Mouse (Mus musculus): ENCODE measurements around the gene Wipi2.

The Wipi2 gene

DNA sequence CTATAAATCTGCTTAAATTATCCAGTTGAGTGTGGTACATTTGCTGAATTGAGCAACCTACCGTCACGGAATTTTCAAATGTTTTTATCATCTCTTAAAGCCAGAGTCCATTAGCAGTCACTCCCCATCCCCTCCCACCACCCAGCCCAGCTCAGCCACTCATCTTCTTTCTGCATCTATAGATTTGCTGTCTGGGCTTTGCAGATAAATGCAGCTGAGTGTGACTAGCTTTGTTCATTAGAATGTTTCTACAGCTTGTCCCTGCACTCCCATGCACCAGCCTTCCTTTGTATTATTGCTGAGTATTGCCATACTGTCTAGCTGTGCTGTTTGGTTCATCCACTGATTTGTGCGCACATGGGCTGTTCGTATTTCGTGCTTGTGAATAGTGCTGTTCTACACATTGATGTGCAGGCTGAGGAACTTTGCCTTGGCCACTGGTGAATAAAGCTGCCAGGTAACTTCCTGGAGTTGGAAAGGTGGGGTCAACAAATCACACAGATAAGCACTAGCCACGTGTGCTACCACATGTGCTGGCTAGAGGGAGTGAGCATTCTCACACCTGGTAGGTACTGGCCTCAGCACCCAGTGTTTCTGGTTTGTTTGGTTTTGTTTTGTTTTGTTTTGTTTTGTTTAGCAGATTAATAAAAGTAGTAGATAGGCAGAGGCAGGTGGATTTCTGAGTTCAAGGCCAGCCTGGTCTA lies 23.4 kb downstream of the Wipi2 start:
- Histone ChIP-seq H3K36me3 (ENCODE audit: control insufficient read depth, insufficient read depth, low read length, poor library complexity, severe bottlenecking) (peaks cover 2% of the 10 kb centered on the region; the same call in 1 of the 2 replicates), H3K27me3 (ENCODE audit: control insufficient read depth, insufficient read depth, low read length, poor library complexity, severe bottlenecking) (no peaks in the 10 kb centered on the region)
- no peak for DNase-seq (ENCODE audit: low read depth, low spot score)

- Histone ChIP-seq H3K27me3 (ENCODE audit: control insufficient read depth, insufficient read depth, low read length, poor library complexity, severe bottlenecking) (no peaks in the 10 kb centered on the region), H3K36me3 (ENCODE audit: control insufficient read depth, insufficient read depth, low read length, poor library complexity, severe bottlenecking) (peaks cover 2% of the 10 kb centered on the region; the same call in 1 of the 2 replicates)
- no peak for DNase-seq (ENCODE audit: low read depth, low spot score)
Observed at GRCm38 (mm10) chr5:142652266-142652665, 24.8 kb downstream of the Wipi2 start.

GRCm38 (mm10) chr5:142660656-142661434 lies 33.3 kb downstream of the Wipi2 start:
- no peak for DNase-seq (ENCODE audit: low read depth, low spot score)
- no peaks in the 10 kb centered on the region for H3K27me3 ChIP-seq (ENCODE audit: control insufficient read depth, insufficient read depth, low read length, poor library complexity, severe bottlenecking)
- H3K36me3 ChIP-seq (ENCODE audit: control insufficient read depth, insufficient read depth, low read length, poor library complexity, severe bottlenecking): peaks cover 8% of the 10 kb centered on the region

DNA sequence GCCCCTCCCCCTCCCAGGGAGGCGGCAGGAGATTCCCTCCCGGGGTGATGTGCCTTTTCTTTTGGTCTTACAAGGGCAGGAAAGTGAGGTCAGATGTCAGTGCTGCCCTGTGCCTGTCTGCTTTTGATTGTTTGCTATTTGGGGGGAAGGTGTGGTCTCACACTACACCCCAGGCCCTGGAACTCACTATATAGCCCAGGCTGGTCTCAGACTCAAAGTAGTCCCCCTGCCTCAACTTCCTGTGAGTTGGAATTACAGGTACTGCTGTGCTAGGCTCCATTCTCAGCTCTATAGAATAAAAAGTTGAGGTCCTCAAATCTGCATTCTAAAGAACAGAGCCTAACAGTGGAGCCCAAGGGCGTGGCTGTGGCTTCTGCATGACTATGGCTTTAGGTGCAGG lies 40.4 kb downstream of the Wipi2 start:
- no peaks in the 10 kb centered on the region for H3K27me3 ChIP-seq (ENCODE audit: control insufficient read depth, insufficient read depth, low read length, poor library complexity, severe bottlenecking)

GRCm38 (mm10) chr5:142668556-142669263 lies 41.2 kb downstream of the Wipi2 start:
- Histone ChIP-seq H3K36me3 (ENCODE audit: control insufficient read depth, insufficient read depth, low read length, poor library complexity, severe bottlenecking) (peaks cover 3% of the 10 kb centered on the region), H3K27me3 (ENCODE audit: control insufficient read depth, insufficient read depth, low read length, poor library complexity, severe bottlenecking) (no peaks in the 10 kb centered on the region)
- DNase-seq (ENCODE audit: low read depth, low spot score): no peak

More for the DNA sequence above, 40.4 kb downstream of the Wipi2 start:
- no peak for DNase-seq (ENCODE audit: low read depth, low spot score)
- peaks cover 3% of the 10 kb centered on the region for H3K36me3 ChIP-seq (ENCODE audit: control insufficient read depth, insufficient read depth, low read length, poor library complexity, severe bottlenecking)

- no peak for DNase-seq (ENCODE audit: low read depth, low spot score)
- Histone ChIP-seq H3K27me3 (ENCODE audit: control insufficient read depth, insufficient read depth, low read length, poor library complexity, severe bottlenecking) (no peaks in the 10 kb centered on the region), H3K36me3 (ENCODE audit: control insufficient read depth, insufficient read depth, low read length, poor library complexity, severe bottlenecking) (peaks cover 3% of the 10 kb centered on the region)
Observed at GRCm38 (mm10) chr5:142669726-142670125, 42.2 kb downstream of the Wipi2 start.

DNA sequence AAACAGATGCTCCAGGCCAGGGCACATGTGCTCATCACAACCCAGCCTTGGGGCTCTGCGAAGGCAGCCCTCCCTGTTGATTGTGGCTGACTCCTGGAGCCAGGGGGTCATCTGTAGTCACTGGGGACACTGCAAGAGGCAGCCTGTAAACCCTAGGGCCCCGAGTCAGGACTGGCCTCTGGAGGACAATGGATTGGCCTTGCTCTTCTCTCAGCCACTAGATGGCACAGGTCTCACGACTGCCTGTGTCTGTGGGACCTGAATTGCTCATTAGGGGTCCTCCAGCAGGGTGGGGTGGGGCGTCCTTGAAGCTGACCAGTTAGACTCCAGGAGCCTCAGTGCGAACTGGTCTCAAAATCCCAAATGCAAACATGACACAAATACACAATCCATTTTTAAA lies 45.6 kb downstream of the Wipi2 start:
- no peak for DNase-seq (ENCODE audit: low read depth, low spot score)
- Histone ChIP-seq H3K36me3 (ENCODE audit: control insufficient read depth, insufficient read depth, low read length, poor library complexity, severe bottlenecking) (no peaks in the 10 kb centered on the region), H3K27me3 (ENCODE audit: control insufficient read depth, insufficient read depth, low read length, poor library complexity, severe bottlenecking) (no peaks in the 10 kb centered on the region)

GRCm38 (mm10) chr5:142678141-142678571 lies 50.7 kb downstream of the Wipi2 start:
- Histone ChIP-seq H3K27me3 (ENCODE audit: control insufficient read depth, insufficient read depth, low read length, poor library complexity, severe bottlenecking) (no peaks in the 10 kb centered on the region), H3K36me3 (ENCODE audit: control insufficient read depth, insufficient read depth, low read length, poor library complexity, severe bottlenecking) (no peaks in the 10 kb centered on the region; the same call in 1 of the 2 replicates)
- no peak for DNase-seq (ENCODE audit: low read depth, low spot score)

GRCm38 (mm10) chr5:142679065-142679464 lies 51.6 kb downstream of the Wipi2 start:
- DNase-seq (ENCODE audit: low read depth, low spot score): no peak
- Histone ChIP-seq H3K36me3 (ENCODE audit: control insufficient read depth, insufficient read depth, low read length, poor library complexity, severe bottlenecking) (no peaks in the 10 kb centered on the region; the same call in 1 of the 2 replicates), H3K27me3 (ENCODE audit: control insufficient read depth, insufficient read depth, low read length, poor library complexity, severe bottlenecking) (no peaks in the 10 kb centered on the region)

DNA sequence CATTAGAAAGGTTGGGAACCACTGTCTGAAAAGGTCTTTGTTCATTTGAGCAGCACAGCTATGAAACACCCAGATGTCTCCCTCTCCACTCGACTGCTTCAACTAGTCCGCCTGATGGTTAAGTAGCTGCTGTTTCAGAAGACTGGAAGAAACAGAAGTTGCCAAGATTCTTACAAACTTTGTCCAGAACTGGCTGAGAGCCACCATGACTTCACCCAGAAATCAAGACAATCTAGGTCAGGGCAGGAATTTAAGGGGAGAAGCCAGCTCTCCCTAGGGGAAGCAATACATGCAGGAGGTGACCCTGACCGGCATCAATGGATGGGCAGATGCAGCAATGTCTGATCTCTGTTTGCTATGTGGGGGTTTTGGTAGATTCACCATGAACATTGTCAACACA lies 54.4 kb downstream of the Wipi2 start:
- DNase-seq (ENCODE audit: low read depth, low spot score): no peak
- no peaks in the 10 kb centered on the region; the same call in 1 of the 2 replicates for H3K36me3 ChIP-seq (ENCODE audit: control insufficient read depth, insufficient read depth, low read length, poor library complexity, severe bottlenecking)

DNA sequence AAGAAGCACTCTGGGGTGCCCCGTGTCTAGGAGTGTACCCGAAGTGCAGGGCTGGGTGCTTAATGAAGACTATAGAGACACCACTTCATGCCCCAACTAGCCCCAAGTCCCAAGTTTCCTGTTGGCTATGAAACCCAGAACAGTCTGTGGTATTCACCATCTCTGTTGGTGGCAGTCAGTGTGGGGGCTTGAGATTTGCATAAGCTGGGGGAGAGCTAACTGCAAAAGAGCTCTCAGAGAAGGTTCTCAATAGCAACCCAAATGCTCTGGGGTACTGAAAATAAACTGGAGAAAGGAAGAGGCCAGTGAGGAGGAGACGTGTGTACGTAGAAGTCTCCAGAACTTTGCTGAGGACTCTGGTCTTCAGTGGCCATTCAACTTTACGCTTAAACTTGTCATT lies 55.0 kb downstream of the Wipi2 start:
- no peaks in the 10 kb centered on the region; the same call in 1 of the 2 replicates for H3K36me3 ChIP-seq (ENCODE audit: control insufficient read depth, insufficient read depth, low read length, poor library complexity, severe bottlenecking)
- no peak for DNase-seq (ENCODE audit: low read depth, low spot score)
- no peaks in the 10 kb centered on the region for H3K27me3 ChIP-seq (ENCODE audit: control insufficient read depth, insufficient read depth, low read length, poor library complexity, severe bottlenecking)

More for the DNA sequence above, 54.4 kb downstream of the Wipi2 start:
- no peaks in the 10 kb centered on the region for H3K27me3 ChIP-seq (ENCODE audit: control insufficient read depth, insufficient read depth, low read length, poor library complexity, severe bottlenecking)

- no peaks in the 10 kb centered on the region for H3K36me3 ChIP-seq (ENCODE audit: control insufficient read depth, insufficient read depth, low read length, poor library complexity, severe bottlenecking)
- H3K27me3 ChIP-seq (ENCODE audit: control insufficient read depth, insufficient read depth, low read length, poor library complexity, severe bottlenecking): no peaks in the 10 kb centered on the region
- no peak for DNase-seq (ENCODE audit: low read depth, low spot score)
Observed at GRCm38 (mm10) chr5:142688866-142689265, 61.4 kb downstream of the Wipi2 start.

DNA sequence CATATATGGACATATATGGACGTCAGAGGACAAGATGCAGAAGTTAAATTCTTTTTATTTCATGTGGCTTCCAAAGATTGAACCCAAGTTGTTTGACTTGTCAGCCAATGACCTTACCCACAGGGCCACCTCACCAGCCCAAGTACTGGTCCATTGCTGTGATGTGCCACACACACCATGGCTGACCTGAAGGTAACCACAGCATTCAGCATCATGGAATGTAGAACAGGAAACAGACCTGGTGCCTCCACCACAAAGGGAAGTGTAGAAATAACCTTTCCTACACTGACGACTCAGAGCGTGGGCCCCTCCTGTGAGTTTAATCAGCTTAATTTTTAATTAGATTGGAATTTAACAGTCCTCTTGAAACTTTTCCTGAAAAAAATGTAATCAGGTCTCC lies 62.8 kb downstream of the Wipi2 start:
- no peak for DNase-seq (ENCODE audit: low read depth, low spot score)
- no peaks in the 10 kb centered on the region for H3K36me3 ChIP-seq (ENCODE audit: control insufficient read depth, insufficient read depth, low read length, poor library complexity, severe bottlenecking)

DNA sequence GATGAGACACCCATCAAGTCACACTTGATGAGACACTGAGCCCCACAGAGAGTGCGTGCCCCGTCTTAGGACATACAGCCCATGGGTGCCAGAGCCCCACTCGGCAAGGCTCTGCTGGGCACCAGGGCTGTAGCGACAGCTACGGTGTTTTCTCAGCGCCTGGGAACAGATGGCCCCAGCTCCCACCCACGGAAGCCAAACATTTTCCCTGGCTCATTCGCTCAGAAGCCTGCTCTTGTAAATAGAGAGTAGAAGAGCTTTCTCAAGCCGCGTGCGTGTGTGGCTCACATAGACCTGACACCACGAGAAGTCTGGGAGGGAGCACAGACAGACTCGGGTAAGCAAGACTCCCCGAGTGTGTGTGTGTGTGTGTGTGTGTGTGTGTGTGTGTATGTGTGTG lies 64.8 kb downstream of the Wipi2 start, which contains the start of gene Slc29a4:
Gene Slc29a4 (plus strand): TSS at position 265 of the 400 bp plus-strand sequence.
- H3K36me3 ChIP-seq (ENCODE audit: control insufficient read depth, insufficient read depth, low read length, poor library complexity, severe bottlenecking): no peaks in the 10 kb centered on the region
- no peaks in the 10 kb centered on the region for H3K27me3 ChIP-seq (ENCODE audit: control insufficient read depth, insufficient read depth, low read length, poor library complexity, severe bottlenecking)
- no peak for DNase-seq (ENCODE audit: low read depth, low spot score)

More for the DNA sequence above, 62.8 kb downstream of the Wipi2 start:
- H3K27me3 ChIP-seq (ENCODE audit: control insufficient read depth, insufficient read depth, low read length, poor library complexity, severe bottlenecking): no peaks in the 10 kb centered on the region
